Mouse (Mus musculus) common myeloid progenitor, adult 5-6 weeks (primary cell): ENCODE data around the gene Ank3. TPM values are rescaled to one million over a fixed set of nuclear protein-coding genes. Genes with fewer than 3 reads are reported as not detected.
"Not testable (repeated sequence)": the region's sequence is repeated elsewhere in the genome, so short reads cannot be mapped to it uniquely, and the experiment has no call there.

Experiments used
- ATAC-seq: replicated peaks from 2 replicates; pipeline ENCODE4 v1.8.0; 2016; ENCODE audit warnings: low read depth, mild to moderate bottlenecking, moderate TSS enrichment, inconsistent platforms; ENCODE audit not compliant: poor library complexity, severe bottlenecking
- total RNA-seq: library from RNA; stranded (forward); fragments of 200-1000, 187-1606 nt; gene quantifications from 2 replicates; pipeline ENCODE4 v1.2.3, GENCODE M21; 2017

The Ank3 gene
- 0.50 and 1.2 TPM in 2 replicates for total RNA-seq

DNA sequence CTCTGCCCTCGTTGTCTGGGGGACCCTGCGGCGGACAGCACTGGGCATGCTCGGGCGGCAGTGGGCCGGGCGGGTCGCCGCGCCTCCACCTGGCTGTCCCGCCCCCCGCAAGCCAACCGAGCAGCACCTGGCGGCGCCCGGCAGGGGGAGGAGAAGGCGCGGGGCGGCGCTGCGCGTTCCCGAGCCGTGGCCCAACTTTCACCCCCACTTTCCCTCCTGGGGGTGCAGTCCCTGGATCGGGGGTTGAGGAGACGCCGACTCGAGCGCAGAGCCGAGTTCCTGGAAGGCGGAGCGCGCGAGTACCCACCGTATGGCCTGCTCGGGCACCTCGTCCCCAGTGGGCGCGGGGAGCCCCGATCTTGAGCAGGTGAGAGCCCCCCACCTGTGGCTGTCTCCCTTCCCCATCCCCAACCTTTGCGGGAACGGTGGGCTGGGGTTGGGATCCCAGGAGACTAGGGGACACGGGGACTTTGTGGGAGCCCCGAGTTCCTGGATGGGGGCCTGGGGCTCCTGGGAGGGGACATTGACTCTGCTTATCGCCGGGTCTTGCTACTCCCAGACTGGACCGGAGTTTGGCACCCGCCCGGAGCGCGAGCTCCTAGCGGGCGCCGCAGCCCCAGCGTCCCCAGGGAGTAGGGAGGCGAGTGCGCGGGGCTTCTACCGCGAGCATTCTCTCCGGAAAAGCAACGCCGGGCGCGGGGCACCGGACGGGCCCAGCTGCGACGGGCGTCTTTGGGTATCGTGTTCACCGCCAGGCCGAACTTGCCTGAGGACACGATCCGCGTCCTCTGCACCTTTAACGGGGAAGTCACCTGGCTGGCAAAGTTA, at the start of gene Ank3:
TSS of gene Ank3 (plus strand) at position 11 of the 828 bp plus-strand sequence.
- 0 out of 2 replicates have a peak, but pooled peaks have one; percentile 33 for ATAC-seq

DNA sequence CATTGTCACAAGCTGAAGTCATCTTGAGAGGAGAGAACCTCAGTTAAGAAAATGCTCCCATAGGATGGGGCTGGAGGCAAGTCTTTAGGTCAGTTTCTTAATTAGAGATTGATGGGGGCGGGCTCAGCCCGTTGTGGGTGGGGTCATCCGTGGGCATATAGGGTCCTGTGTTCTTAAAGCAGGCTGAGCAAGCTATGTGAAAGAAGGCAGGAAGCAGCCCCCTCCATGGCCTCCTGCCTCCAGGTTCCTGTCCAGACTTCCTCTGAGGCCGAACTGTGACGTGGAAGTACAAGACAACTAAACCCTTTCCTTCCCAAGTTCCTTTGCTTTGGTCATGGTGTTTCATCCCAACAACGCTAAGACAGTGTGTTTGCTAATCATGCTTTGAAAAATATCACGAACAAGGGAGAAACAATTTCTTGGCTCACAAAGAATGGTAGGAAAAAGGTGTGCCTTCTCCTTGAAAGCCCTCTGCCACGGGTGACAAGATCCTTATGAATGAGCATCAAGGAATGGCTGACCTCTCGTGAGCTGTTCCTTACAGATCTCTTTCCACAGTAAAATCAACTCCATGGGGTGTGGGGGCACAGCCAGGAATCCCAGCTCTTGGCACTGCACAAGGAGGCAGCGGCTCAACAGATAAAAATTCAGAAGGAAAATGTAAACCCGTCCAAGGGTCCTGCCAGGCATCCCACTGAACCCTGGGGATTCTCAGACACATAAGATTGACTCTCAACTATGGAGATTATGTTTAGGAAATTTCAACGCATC, 47.3 kb upstream of the Ank3 start:
- ATAC-seq, result peak; percentile 33; the same call in 1 of the 2 replicates

DNA sequence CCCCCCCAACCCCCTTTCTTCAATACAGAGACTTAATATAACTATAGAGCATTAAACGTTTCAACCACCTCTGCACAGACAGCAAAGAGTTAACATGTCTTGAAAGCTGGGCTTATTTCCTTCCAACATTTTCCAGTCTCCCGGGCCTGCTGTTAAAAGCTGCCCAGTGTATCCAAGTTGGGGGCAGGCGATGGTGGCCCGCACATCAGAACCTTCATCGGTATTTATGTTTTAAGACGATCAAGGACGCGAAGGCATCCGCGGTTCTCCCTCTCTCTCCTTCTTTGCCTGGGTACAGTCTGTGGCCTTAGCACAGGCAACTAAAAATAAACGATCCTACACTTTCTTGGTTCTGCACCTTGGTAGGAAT, 46.7 kb upstream of the Ank3 start:
- no peak; the same call in 1 of the 2 replicates for ATAC-seq

- peak; percentile 94 for ATAC-seq
Observed at GRCm38 (mm10) chr10:69352212-69353085, 46.1 kb upstream of the Ank3 start, which contains the start of gene Cdk1. Cdk1 (minus strand) TSS chr10:69352938.

DNA sequence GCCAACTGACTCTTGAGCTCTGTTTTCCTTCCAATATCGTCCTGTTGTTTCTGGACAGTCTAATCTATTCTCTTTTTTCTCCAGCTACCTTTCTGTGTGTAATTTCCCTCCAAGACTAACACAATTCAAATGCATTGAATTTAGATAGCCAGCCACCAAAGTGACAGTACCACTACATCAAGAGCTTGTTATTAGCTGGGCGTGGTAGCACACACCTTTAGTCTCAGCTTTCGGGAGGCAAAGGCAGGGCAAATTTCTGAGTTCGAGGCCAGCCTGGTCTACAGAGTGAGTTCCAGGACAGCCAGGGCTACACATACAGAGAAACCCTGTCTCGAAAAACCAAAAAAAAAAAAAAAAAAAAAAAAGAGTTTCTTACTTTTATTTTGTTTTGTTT, 45.5 kb upstream of the Ank3 start:
- not testable (repeated sequence) for ATAC-seq

DNA sequence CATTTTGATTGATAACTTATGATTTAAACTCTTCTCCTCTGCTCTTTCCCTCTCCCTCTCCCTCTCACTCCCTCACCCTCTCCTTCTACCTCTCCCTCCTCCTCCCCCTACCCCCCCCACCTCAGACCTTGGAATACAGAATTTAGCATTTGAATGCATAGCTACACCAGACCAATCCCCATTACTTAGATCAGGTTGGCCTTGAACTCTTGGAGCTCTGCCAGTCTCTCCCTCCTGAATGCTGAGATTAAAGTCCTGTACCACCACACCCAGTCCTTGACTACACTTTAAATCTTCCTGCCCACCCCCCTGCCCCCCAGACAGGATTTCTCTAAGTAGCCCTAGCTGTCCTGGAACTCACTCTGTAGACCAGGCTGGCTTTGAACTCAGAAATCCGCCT, 38.9 kb upstream of the Ank3 start:
- ATAC-seq, result no peak

DNA sequence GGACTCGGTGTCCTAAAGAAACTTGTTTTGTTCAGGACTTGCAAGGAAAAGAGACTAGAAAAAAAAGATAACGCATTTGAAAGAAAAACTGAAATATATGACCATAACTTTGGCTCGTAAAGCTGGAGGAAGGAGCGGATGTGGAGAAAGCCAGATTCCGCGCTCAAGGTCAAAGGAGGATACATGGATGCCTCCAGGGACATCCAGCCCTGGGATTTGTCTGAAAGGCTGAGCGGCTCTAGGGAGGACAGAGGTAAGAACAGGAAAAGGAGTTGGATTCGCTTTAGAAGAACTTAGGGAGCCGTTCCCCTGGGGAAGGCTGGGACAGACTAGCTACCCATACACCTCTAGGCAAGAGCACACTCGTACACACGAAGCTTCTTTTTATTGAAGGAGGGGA, 32.4 kb upstream of the Ank3 start:
- ATAC-seq, result no peak

- ATAC-seq, result 0 out of 2 replicates have a peak, but pooled peaks have one; percentile 56
Observed at GRCm38 (mm10) chr10:69366877-69367387, 31.6 kb upstream of the Ank3 start.

DNA sequence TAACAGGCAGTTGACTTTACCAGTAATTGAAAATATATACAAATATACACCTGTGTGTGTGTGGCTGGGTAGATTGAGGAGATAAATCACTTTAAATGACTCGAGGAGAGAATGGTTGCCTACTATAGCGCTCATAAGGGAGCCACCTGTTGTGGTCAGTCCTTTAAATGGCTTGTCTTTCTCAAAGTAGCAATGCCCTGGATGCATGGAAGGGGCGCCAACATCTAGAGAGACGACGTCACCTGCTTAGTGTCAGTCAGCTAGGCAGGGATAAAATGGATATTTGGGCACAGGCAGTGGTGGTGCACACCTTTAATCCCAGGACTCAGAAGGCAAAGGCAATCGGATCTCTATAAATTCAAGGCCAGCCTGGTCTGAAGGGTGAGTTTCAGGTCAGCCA, 29.3 kb upstream of the Ank3 start:
- no peak for ATAC-seq

- ATAC-seq, result peak; percentile 80
Observed at GRCm38 (mm10) chr10:69371441-69371840, 27.1 kb upstream of the Ank3 start.

DNA sequence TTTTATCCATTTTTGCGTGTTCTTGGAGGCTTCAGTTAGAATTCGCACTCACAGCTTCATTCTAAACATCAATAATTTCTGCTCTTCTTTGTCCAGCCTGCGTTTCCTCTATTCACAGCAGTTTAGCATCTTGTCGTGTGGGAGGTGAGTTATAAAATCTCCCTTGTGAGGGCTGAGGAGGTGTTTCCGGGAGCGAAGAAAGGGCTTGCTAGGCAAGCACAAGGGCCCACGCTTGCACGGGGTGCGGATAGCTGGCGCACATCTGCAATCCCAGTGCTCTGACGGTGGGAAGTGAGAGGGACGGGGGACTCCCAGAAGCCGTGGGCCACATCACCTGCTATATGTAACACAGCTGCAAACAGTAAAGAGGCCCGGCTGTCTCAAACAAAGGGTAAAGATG, 26.5 kb upstream of the Ank3 start:
- ATAC-seq, result no peak

- ATAC-seq, result no peak
Observed at GRCm38 (mm10) chr10:69373796-69374550, 24.6 kb upstream of the Ank3 start.

- ATAC-seq, result no peak
Observed at GRCm38 (mm10) chr10:69375154-69375553, 23.4 kb upstream of the Ank3 start.

- no peak for ATAC-seq
Observed at GRCm38 (mm10) chr10:69383186-69383585, 15.4 kb upstream of the Ank3 start.

DNA sequence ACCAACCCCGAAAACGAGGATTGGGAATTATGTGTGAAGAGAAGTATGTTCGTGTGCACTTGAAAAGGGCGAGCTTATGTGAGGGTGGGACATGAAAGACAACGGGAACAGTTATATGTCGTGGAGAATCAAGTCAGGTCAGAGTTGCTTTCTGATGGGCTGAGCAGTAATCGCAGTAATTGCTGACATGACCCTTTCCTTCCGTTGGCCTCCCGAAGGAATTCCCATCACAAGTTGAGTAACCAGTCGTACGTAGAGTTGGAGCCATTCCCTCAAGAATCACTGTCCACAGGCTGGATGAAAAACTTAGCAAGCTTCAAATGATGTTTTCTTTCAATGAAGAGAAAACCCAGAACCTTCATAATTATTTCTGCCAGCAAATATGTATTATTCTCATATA, 13.9 kb upstream of the Ank3 start:
- ATAC-seq, result no peak

- no peak for ATAC-seq
Observed at GRCm38 (mm10) chr10:69385136-69385535, 13.4 kb upstream of the Ank3 start.

DNA sequence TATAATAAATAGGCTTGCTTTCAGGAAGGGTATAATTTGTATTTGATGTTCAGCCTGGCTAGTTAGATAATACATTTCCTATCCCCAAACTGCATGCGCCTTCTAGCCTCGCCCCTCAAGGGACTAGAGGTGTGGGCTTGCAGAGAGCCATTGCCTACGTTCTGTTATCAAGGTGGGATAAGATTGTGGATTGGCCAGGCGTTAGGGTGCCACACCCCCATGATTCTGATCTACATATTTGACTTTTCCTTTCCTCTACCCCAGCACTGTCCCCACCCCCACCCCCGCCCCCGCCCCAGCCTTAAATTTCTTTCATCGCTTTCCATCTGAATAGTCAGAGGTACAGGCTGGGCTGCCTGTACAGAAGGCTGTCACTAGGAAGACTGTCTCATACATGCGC, 11.8 kb upstream of the Ank3 start:
- no peak for ATAC-seq

- no peak for ATAC-seq
Observed at GRCm38 (mm10) chr10:69389511-69389910, 9.1 kb upstream of the Ank3 start.

DNA sequence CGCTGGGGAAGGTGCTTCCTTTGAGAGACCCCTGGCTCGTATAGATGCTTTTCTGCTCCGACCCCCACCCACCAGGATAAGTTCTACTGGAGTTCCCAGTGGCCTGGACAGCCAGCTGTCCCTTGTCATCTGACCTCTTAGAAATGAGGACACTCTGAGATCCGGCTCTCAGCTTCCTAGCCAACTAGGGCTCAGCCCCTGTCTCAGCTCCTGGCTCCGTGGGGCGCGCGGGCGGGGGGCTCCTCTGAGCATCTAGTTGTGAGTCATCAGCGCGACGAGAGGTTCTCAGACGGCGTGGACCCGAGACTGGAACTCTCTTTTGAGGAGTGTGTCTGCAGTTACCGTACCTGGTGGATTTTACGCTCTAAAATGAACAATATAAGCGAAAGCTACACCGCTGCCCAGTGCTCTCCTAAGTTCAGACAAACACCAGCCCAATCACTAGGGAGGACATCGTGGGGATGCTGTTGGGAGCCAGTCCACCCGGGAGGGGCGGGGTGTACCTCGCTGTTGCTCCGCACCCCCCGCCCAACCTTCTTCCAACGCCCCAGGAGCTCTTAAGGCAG, 293 bp upstream of the Ank3 start:
- peak; percentile 51 for ATAC-seq
